Mouse (Mus musculus) adrenal gland, postnatal 10 days (tissue): ENCODE measurements around the gene Ext2. TPM values are rescaled to one million over a fixed set of nuclear protein-coding genes. Genes with fewer than 3 reads are reported as not detected.

Experiments used
- DNase-seq: peaks from one replicate; pipeline ENCODE4 v3.0.0; 2021; ENCODE audit warnings: mixed read lengths
- long read RNA-seq, 2 experiments: library from polyadenylated mRNA; stranded (forward); transcript quantifications; one replicate each; pipeline ENCODE4 v2.0.0; 2021
- total RNA-seq, 2 experiments: library from RNA; stranded (reverse); gene quantifications; 2 replicates each; pipeline ENCODE4 v1.2.3; 2021

Ext2 gene
- 10 to 100 TPM; 79.1 to 80.4 TPM for total RNA-seq
- long read RNA-seq, experiment 1, transcript Ext2-201 (14 exons, 2,871 nt), result major isoform, 40 of 106 reads
- long read RNA-seq, experiment 1, partial matches to known transcripts, result 50 of 106 reads
- long read RNA-seq, experiment 1, other reads (novel, unspliced or antisense), result 16 of 106 reads
- long read RNA-seq, experiment 2, transcript Ext2-201 (14 exons, 2,871 nt), result major isoform, 62 of 85 reads
- long read RNA-seq, experiment 2, partial matches to known transcripts, result 7 of 85 reads
- long read RNA-seq, experiment 2, other reads (novel, unspliced or antisense), result 16 of 85 reads

DNA sequence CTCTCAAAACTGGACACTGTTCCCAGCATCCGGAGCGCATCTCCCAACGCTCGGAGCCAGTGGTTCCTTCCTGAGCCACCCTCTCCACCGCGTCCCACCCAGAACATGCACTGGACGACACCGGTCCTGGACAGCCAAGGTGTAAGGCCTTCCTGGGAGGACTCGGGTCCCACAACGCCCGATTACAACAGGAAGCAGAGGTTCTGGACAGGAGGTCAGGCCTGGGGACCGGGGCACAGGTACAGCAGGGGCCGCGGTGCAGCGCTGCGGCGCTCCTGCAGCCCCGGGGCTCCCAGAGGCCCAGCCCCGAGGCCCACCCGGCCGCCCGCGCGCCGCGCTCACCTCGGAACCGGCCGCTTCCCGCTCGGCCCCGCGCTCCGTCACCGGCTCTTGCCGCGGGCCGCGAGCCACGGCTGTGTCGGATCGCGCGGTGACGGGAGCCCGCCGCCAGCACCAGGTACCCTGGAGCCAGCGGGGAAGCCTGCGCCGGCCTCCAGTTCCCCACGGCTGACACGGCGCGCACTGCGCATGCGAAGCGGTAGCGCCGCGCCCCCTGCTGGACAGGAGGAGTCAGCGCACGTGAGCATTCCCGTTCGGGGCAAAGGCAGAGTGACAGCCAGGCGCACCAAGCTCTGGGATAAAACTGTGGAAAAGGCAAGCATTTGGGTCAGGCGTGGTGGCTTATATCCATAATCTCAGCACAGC, at the start of gene Ext2:
TSS of gene Ext2 (minus strand) at position 524 of the 705 bp plus-strand sequence.
- peak; percentile 95 for DNase-seq

DNA sequence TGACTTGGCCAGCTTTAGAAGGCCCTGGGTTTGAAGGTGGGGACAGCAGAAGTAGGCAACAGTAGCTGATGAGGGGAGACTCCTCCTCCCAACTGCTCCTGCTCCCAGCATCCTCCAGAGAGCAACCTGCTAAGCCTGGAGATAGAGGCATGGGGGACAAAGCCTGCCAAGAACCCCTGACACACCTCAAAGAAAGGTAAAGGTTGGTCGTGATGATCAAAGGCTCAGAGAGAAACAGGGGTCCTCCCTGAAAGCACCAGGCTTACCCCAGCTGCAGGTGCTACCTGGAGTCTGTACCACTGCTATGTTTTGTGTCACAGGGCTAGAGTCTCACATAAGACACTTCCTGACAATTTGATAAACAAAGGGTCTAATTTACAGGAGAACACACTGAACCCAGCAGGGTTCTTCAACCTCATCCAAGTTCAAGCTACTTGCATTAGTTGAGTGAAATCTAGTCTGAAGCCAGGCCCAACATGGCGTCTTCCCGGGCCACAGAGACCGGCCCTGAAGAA, 49.1 kb upstream of the Ext2 start:
- DNase-seq, result no peak

DNA sequence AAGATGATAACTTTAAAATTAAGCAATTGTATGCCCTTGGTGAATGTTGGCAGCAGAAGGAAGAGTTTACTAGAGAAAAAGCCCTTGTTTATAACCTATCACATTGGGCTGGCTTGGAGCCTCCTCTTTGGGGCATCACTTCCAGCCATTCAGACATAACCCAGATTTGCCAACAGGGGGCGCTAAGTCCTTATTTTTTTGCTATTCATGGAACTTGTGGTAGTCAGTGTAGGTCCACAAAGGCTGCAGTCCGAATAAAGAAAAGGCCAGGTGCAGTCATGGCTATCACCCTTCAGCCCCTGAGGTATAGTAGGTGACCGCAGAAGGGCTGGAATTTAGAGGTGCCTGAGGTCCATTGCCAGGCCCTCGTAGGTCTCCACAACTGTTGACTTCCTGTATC, 48.5 kb upstream of the Ext2 start:
- peak; percentile 86 for DNase-seq

- no peak for DNase-seq
Measured at GRCm38 (mm10) chr2:93869107-93869600, 46.8 kb upstream of the Ext2 start, which contains the start of gene Accsl. TSS of gene Accsl (minus strand) at chr2:93869157.

DNA sequence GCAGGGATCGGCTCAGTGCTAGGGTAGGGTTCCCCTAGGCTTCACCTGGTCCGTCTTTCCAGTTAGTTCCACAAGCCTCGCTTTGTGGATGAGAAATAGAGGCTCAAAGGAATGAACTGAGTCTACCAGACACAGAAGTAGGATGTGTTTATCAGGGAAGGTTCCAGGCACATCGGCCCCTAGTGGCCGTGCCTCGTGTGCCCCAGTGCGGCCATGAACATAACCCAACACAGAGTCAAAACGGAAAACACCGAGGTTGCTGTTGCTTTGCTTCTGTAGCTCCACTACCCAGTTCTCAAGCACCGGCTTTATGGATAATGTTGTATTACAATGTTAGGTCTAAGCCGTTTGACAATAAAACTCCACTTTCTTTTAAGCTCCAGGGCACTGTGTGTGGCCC, 46.2 kb upstream of the Ext2 start:
- no peak for DNase-seq

DNA sequence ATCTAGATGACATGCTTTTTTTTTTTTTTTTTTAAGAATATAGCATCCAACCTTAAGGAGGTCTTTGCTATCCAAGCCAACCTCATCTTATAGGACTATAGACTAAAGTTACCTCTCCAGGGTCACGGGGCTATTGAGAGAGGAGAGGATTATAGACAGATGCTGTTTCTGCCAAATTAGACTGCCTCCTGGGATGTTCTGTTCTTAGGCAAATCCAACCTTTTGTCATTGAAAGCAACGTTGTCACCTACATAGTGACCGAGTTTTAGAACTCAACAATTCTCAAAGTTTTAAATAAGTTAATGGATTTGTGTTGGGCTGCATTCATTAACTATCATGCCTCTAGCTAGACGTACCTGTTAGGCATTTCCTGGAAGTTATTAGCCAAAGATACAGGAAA, 40.9 kb upstream of the Ext2 start:
- DNase-seq, result no peak

DNA sequence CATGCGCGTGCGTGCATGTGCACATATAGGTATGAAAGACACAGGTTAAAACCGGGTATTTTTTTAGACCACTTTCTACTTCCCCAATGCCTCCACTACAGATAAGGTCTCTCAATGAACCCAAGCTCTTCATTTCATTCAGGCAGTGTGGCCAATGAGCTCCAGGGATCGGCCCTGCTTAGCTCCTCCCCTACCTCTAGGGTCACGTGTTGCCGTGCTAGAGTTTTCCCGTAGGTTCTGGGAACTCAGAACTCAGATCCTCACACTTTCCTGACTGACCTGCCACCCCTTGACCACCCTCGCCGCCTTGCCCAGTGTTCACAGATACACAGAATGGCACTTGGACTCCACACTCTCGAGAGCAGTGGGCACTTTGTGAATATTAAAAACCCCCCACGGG, 36.5 kb upstream of the Ext2 start:
- no peak for DNase-seq

DNA sequence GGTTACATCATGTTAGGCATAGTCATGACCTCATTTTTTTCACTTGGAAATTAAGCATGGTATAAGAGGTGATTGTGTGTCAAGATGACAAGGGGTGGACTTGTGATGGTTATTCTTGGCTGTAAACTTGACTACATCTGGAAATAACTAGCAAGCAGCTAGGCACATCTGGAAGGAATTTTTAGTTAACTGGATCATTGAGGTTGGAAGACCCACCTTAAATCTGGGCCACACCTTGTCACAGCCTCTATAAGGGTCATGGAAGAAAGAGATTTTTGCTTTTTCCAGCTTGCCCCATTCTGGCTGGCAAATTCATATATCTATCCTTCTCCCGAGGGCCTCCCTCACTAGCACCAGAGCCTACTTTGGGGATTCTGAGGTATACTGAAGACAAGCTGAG, 28.9 kb upstream of the Ext2 start:
- no peak for DNase-seq

GRCm38 (mm10) chr2:93850317-93850944, 28.1 kb upstream of the Ext2 start:
- DNase-seq, result no peak

- DNase-seq, result peak; percentile 84
Measured at GRCm38 (mm10) chr2:93849505-93850089, 27.2 kb upstream of the Ext2 start, which contains the start of gene Accs. TSS of gene Accs (minus strand) at chr2:93849943.

GRCm38 (mm10) chr2:93841349-93841748, 19.0 kb upstream of the Ext2 start:
- no peak for DNase-seq

GRCm38 (mm10) chr2:93840109-93840508, 17.7 kb upstream of the Ext2 start:
- no peak for DNase-seq

DNA sequence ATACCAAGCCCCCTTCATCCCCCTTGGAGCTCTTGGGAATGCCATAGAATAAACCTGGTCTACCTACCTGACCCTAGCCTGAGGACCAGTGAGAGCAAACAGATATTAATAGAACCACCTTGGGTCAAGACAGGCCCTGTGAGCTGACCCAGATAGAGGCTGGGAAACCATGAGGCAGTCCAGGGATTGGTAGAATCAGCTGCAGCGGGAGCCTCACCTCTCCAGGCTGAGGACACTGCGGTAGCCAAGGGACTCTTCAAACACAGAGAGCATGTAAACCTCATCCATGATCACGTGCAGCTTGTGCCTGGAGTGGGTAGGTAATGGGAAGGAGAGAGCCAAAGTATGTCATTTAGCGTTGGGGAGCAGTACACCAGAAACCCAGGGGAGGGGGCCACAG, 16.6 kb upstream of the Ext2 start:
- no peak for DNase-seq

DNA sequence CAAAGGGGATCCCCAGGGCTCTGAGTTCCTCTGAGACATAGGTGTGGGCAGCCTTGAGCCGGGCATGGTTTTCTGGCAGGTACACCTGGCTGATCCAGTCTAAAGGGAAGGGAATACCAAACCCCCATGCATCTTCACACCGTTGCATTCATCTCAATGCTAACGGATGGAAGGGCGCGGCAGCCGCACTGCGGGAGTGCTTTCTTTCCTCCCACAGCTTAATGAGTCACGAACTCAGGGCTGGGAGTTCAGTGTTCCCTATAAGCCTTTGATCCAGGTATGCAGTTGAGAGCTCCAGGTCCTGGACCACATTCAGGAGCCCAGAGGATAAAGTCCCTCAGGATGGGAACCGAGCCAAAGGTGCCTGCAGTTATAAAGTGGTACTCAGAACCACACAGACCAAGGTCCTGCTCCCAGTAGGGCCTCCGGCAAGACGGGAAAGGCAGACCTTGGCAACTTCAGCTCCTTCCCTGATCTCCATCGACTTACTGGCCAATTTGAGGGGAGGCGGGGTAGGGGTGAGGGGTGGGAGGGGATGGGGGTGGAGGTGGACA, 13.9 kb upstream of the Ext2 start:
- DNase-seq, result no peak

- DNase-seq, result no peak
Measured at GRCm38 (mm10) chr2:93835596-93835995, 13.2 kb upstream of the Ext2 start.

GRCm38 (mm10) chr2:93823519-93823918, 1.2 kb upstream of the Ext2 start:
- peak; percentile 75 for DNase-seq

GRCm38 (mm10) chr2:93817791-93818190, 4.6 kb downstream of the Ext2 start:
- DNase-seq, result no peak

DNA sequence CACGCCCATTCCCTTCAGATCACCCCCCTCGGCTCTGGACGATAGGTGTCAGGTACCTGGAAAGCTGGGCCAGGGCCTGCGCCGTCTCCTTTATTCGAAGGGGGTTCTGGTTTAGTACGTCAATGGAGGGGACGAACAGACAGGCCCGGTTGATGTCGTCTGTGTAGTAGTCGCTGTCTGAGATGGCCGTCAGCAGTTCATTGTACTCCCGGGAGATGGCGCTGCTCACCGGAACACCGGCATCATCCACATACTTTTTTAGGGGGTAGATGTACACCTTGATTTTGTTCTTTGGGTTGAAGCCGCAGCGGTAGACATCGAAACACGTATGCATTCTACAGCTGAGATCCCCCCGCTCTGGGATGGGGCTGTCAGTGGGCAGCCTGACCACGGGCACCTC, 9.0 kb downstream of the Ext2 start:
- no peak for DNase-seq

- peak; percentile 74 for DNase-seq
Measured at GRCm38 (mm10) chr2:93811812-93812211, 10.6 kb downstream of the Ext2 start.

DNA sequence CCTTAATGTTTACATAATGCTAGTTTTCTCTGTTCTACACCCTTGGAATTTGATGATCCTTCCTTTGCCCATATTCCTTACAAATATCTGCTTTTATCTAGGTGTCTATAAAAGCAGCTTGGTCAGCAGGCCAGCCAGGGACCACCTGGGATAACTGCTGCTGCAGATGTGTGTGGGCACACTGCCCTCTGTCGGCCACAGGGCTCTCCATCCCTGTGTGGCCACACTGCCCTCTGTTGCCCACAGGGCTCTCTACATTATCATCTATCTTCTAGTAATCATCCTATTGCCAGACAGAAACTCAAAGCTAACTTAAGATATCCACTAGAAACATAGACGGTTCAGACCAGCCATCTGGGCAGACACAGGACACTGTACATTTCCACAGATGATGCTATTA, 12.4 kb downstream of the Ext2 start:
- peak; percentile 64 for DNase-seq

DNA sequence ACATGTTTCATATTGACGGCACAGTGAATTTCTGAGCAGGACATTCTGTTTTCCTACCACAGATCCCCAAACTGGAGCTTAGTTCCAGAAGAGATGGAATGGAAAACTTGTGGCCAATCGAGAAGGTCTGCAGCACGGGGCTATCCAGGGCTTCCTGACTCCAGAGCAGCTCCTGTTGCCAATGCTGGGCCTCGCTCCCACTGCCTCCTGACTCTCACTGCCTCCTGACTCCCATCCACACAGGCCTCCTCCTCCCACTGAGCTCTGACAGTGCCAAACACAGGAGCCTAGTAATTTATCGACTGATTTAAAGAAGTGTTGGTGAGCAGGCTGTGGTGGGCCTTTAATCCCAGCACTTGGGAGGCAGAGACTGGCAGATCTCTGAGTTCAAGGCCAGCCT, 14.3 kb downstream of the Ext2 start:
- no peak for DNase-seq

- no peak for DNase-seq
Measured at GRCm38 (mm10) chr2:93807440-93807839, 14.9 kb downstream of the Ext2 start.
